Mouse (Mus musculus) inflammation-experienced regulatory T-cells (primary cell): ENCODE results near the gene Prr36. TPM values are rescaled to one million over a fixed set of nuclear protein-coding genes. Genes with fewer than 3 reads are reported as not detected.

Source experiments
- polyA plus RNA-seq, 2 experiments: library from polyadenylated mRNA; unstranded; fragments of 100-300 nt; shearing (Covaris generic); gene quantifications; one replicate each; pipeline ENCODE4 v1.2.1; 2017

The Prr36 gene
- polyA plus RNA-seq: under 1 TPM; 0.35 to 0.44 TPM

GRCm38 (mm10) chr8:4216791-4217621 is at the start of gene Prr36:
Gene Prr36 (minus strand): TSS chr8:4217459.

DNA sequence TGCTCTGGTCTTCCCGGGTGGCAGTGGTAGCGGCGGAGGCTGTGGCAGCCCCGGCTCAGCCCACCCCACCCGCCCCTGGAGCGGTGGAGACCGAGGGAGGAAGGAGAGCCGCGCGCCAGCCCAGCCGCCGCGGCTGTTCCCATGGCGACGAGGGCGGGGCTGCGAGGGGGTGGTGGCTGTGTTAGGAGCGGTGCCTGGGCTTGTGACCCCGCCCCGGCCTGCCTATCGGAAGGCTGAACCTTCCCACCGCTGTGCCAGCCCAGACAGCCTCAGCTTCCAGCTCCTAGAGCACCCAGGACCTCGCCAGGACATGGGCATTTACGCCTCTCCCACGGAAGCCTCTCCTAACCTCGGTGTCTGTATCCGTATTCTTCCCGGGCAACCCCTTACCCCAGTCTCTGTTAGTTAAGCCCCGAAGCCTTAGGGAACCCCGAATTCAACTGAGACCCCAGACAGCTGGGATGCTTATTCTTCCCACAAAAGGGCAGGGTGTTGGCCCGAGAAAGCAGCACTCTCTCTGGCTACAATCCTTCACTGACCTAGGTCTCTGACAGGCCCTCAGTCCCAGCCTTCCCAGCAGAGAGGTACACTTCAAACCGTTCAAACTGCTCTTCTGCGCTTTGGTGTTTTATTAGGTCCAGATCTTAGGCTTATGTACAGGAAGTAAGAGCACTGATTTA is 42.0 kb upstream of the Prr36 start, which contains the start of gene Ctxn1:
TSS of gene Ctxn1 (minus strand) at position 150 of the 680 bp plus-strand sequence.

DNA sequence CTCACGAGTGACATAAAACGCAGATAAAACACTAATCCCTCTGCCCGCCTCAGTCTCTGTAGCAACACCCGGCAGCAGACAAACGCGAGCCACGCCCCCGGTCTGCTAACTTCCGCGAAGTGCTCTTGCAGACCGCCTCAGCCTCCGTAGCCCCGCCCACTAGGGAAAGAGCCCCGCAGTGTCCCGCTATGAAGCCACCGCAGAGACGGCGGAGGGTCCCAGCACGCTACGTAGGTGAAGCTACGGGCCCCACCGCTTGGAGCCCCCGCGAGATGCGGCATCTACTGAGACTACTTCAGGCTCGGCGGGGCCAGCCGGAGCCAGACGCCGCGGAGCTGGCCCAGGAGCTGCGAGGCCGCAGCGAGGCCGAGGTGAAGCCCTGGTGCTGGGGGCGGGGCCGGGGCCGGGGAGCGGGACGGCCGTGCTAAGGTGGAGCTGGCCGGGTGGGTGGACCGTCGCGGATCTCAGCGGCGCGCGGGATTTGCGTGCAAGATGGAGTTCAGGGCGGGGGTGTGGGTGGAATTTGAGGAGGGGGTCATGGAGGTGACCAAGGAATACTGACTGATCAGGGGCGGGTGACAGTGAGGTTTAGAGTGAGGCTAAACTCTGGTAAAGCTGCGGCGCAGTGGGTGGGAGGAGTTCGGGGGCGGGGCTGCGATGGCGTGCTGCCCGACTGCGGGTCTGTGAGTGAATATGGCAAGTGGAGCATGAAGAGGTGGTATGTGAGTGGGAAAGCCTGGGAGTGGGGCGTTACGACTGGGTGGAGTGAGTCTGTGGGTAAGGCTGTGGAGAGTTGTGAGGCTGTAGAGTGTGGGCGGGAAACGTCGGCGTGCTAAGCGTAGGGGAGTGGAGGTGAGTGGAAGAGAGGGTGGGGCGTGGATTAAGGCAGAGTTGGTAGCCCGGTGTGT is 35.9 kb upstream of the Prr36 start, which contains the start of gene Snapc2:
TSS of gene Snapc2 (plus strand) at position 147 of the 908 bp plus-strand sequence.

DNA sequence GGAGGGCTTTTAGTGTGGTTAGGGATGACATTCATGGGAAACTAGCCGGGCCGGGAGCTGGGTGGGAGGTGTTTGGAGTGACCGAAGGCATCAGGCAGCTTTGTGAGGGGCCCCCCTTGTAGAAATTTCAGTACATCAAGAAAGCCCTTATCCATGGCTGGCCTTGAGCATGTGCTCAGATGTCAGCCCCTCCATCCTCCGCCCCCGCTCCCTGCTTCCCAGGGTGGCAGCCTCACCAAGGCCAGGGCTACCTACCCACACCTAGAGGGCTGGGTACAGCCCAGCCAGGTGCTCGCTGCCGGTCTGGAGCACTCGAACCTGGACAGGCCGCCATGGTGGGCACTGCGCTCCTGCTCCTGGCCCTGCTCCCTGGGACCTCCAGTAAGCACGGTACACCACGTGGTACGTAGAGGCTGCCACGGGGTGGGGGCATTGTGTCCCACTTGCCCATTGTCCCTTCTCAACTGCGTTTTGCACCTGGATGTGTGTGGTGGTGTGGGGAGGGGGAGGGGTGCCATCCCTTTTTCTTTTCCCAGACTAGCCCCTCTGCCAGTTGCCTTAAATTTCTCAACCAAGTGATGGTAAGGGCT is 30.8 kb upstream of the Prr36 start, which contains the start of gene Tgfbr3l:
TSS of gene Tgfbr3l (plus strand) at position 264 of the 590 bp plus-strand sequence.

GRCm38 (mm10) chr8:4238434-4239192 is 21.4 kb upstream of the Prr36 start, which contains the start of the genes Map2k7 and Gm49320:
Gene Map2k7 (plus strand): TSS chr8:4238740.
Gene Gm49320 (plus strand): TSS chr8:4238865.

GRCm38 (mm10) chr8:4226739-4227347 is 9.6 kb upstream of the Prr36 start, which contains the start of gene Lrrc8e:
Gene Lrrc8e (plus strand): TSS chr8:4226827.

DNA sequence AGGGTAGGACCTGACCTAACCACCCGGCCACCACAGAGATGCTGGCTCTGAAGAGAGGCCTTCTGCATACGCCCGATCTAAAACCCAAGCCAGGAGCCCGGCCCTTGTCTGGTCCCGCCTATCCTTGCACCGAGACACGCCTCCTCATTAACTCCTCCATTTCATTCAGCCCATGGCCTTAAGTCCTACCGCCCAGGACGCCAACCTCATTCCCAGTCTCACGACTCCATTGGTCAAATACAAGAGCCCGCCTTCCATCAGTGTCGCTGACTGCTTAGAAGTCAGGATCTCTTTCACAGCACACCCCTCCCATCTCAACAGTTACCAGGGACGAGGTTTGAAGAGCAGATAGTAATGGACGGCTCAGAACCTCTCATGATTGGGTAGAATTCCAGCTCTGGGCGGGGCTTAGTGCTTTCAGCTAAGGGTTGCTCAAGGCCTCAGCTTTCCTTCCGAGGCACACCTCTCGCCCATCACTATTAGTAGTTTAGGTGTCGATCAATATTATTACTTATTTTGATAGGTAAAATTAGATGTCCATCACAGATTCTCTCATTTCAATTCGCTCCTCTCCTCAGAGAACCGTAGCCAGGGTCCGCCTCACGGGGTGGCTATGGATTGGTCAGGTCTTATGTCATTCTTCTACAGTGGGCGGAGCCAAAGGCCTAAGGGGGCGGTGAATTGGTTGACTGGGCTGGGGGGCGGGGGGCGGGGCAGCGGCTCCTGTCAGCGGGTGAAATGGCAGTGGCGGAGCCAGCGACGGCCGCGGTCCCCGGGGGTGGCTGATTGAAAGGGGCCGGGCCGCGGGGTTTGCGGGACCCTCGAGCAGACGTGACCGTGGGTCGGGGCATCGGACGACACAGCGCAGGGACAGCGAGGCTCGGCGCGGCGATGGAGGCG is 51.2 kb downstream of the Prr36 start, which contains the start of gene Evi5l:
TSS of gene Evi5l (plus strand) at position 716 of the 900 bp plus-strand sequence.

Other genes starting within 250 kb of the Prr36 start
- gene Cd209f, start 111.6 kb downstream of the Prr36 start, polyA plus RNA-seq: 1 to 10 TPM in 1 of 2 experiments, not detected in 1; 1.3 TPM
- 1 to 10 TPM in 1 of 2 experiments, under 1 TPM in 1; 0.34 to 1.9 TPM for gene Cd209g, start 83.4 kb downstream of the Prr36 start, polyA plus RNA-seq
- 10 to 100 TPM; 15.1 to 18.0 TPM for gene Evi5l, start 50.9 kb downstream of the Prr36 start, polyA plus RNA-seq
- 1 to 10 TPM in 1 of 2 experiments, under 1 TPM in 1; 0.18 to 3.5 TPM for gene Lrrc8e, start 9.4 kb upstream of the Prr36 start, polyA plus RNA-seq
- gene Map2k7, start 21.3 kb upstream of the Prr36 start, polyA plus RNA-seq: 10 to 100 TPM; 58.6 to 68.9 TPM
- gene Gm49320, start 21.4 kb upstream of the Prr36 start, polyA plus RNA-seq: under 1 TPM; 0.24 to 0.29 TPM
- gene Tgfbr3l, start 30.8 kb upstream of the Prr36 start, polyA plus RNA-seq: 1 to 10 TPM; 5.8 to 6.7 TPM
- 10 to 100 TPM; 24.2 to 38.1 TPM for gene Snapc2, start 35.6 kb upstream of the Prr36 start, polyA plus RNA-seq
- gene Ctxn1, start 41.8 kb upstream of the Prr36 start, polyA plus RNA-seq: under 1 TPM; 0.60 to 0.93 TPM
- gene Timm44, start 58.5 kb upstream of the Prr36 start, polyA plus RNA-seq: 10 to 100 TPM; 56.1 to 70.3 TPM
- 10 to 100 TPM; 11.4 to 17.2 TPM for gene Ccl25, start 107.8 kb upstream of the Prr36 start, polyA plus RNA-seq
- gene Elavl1, start 108.0 kb upstream of the Prr36 start, polyA plus RNA-seq: 100 to 1,000 TPM; 202 to 259 TPM